Mouse (Mus musculus): ENCODE results near the gene Cpn1. TPM values are rescaled to one million over a fixed set of nuclear protein-coding genes. Genes with fewer than 3 reads are reported as not detected.
A peak's percentile ranks its signal among the peaks of the same experiment; 100 is the strongest.

The Cpn1 gene
- total and polyA plus RNA-seq, 2 experiments from 2014 or later, result 0.58 to 0.84 TPM

DNA sequence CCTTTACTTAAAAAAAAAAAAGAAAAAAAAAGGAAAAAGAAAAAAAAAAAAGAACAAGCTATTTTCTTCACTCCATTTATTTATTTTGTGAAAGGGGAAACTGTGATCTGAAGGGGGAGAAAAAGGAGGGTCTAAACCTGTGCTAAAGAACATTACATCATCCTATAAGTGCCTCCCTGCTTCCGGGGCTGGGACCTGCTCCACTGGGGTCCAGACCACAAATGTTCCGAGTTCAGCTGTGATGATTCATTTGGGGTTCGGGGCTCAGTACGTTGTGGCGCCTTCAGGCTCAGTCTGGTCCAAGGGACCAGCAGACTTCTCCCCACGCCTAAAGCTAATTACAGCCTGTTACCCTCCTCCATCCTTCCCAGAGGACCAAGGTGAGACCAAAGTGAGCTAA lies 55.4 kb downstream of the Cpn1 start:
- H3K4me3 ChIP-seq (ENCODE audit: low read length), result no peak overlapping the region
- no peak for TF ChIP-seq CTCF (IDR thresholded peaks at IDR 0.05; ENCODE audit: low read depth)

GRCm38 (mm10) chr19:43930366-43930765 lies 56.0 kb downstream of the Cpn1 start:
- Histone ChIP-seq H3K4me2 (ENCODE audit: low read depth, low read length) (no peak overlapping the region), H3K4me1 (ENCODE audit: insufficient read depth, low read length) (peaks cover 3% of the 10 kb centered on the region; the same call in 1 of the 2 replicates), H3K9ac (replicated peaks; ENCODE audit: low read length) (no peak overlapping the region), H3K36me3 (ENCODE audit: insufficient read depth, low read length) (no peaks in the 10 kb centered on the region), H3K27ac (no peak overlapping the region), H3K9me3 (ENCODE audit: low read length) (no peaks in the 10 kb centered on the region), H3K4me3 (ENCODE audit: low read length) (no peak overlapping the region), H3K27me3 (ENCODE audit: insufficient read depth, low read length) (no peaks in the 10 kb centered on the region)
- WGBS, result 31% methylated on average over 7 of the region's 7 CpGs
- ATAC-seq (no peak), DNase-seq (ENCODE audit: low spot score) (no peak)
- no peak for TF ChIP-seq CTCF (IDR thresholded peaks at IDR 0.05; ENCODE audit: low read depth)

More for the DNA sequence above, 55.4 kb downstream of the Cpn1 start:
- DNase-seq (ENCODE audit: low spot score), result no peak
- Histone ChIP-seq H3K4me2 (ENCODE audit: low read depth, low read length) (no peak overlapping the region), H3K27ac (no peak overlapping the region), H3K36me3 (ENCODE audit: insufficient read depth, low read length) (no peaks in the 10 kb centered on the region), H3K4me1 (ENCODE audit: insufficient read depth, low read length) (peaks cover 3% of the 10 kb centered on the region; the same call in 1 of the 2 replicates), H3K27me3 (ENCODE audit: insufficient read depth, low read length) (no peaks in the 10 kb centered on the region), H3K9ac (replicated peaks; ENCODE audit: low read length) (no peak overlapping the region), H3K9me3 (ENCODE audit: low read length) (no peaks in the 10 kb centered on the region)
- WGBS, result 86% methylated on average over 6 of the region's 6 CpGs
- ATAC-seq, result no peak

- WGBS, result 24% methylated on average over 11 of the region's 11 CpGs
Observed at GRCm38 (mm10) chr19:43929869-43930268, 56.5 kb downstream of the Cpn1 start.

DNA sequence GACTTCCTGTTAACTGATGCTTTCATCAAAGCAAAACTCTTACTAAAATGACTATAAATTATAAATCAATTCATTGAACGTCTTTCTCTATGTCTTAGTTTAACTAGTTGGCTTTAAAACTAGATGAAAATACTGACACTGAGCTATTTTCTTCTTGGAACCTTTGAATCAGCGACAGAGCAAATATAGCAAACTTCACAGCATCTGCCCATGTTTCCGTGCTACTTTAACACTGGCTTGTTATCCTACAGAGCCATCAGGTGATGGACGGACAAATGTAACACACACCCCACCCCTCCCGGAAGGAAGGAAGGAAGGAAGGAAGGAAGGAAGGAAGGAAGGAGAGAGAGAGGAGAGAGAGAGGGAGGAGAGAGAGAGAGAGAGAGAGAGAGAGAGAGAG lies 58.4 kb downstream of the Cpn1 start:
- Histone ChIP-seq H3K27me3 (ENCODE audit: insufficient read depth, low read length) (no peaks in the 10 kb centered on the region), H3K9ac (replicated peaks; ENCODE audit: low read length) (no peak overlapping the region), H3K4me2 (ENCODE audit: low read depth, low read length) (no peak overlapping the region), H3K4me3 (ENCODE audit: low read length) (no peak overlapping the region), H3K9me3 (ENCODE audit: low read length) (no peaks in the 10 kb centered on the region), H3K27ac (no peak overlapping the region), H3K36me3 (ENCODE audit: insufficient read depth, low read length) (no peaks in the 10 kb centered on the region), H3K4me1 (ENCODE audit: insufficient read depth, low read length) (peaks cover 3% of the 10 kb centered on the region; the same call in 1 of the 2 replicates)
- no peak for TF ChIP-seq CTCF (IDR thresholded peaks at IDR 0.05; ENCODE audit: low read depth)
- WGBS, result 84% methylated on average over 5 of the region's 5 CpGs
- DNase-seq (ENCODE audit: low spot score), result no peak
- no peak for ATAC-seq

More at GRCm38 (mm10) chr19:43929869-43930268, 56.5 kb downstream of the Cpn1 start:
- no peak for TF ChIP-seq CTCF (IDR thresholded peaks at IDR 0.05; ENCODE audit: low read depth)
- Histone ChIP-seq H3K4me2 (ENCODE audit: low read depth, low read length) (no peak overlapping the region), H3K4me3 (ENCODE audit: low read length) (no peak overlapping the region), H3K4me1 (ENCODE audit: insufficient read depth, low read length) (peaks cover 3% of the 10 kb centered on the region; the same call in 1 of the 2 replicates), H3K36me3 (ENCODE audit: insufficient read depth, low read length) (no peaks in the 10 kb centered on the region), H3K27me3 (ENCODE audit: insufficient read depth, low read length) (no peaks in the 10 kb centered on the region), H3K9ac (replicated peaks; ENCODE audit: low read length) (no peak overlapping the region), H3K9me3 (ENCODE audit: low read length) (no peaks in the 10 kb centered on the region), H3K27ac (no peak overlapping the region)
- no peak for ATAC-seq
- no peak for DNase-seq (ENCODE audit: low spot score)

DNA sequence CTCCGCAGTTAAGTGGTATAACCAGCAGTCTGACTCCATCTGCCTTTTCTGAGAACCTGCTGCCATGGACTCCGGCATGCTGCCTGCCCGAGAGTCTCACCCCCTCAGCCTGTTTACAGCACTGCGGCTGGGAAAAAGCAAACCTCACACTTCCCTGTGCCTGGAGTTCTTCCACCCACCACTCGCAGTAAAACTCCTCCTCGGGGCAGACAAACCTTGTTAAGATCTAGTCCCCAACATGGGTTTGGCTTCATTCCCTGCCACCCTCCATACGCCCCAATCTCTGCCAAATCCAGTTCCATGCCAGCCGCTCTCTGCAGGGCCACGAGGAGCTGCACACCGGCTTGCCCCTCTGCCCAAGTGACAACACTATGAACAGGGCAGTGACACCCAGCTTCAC lies 59.3 kb downstream of the Cpn1 start:
- no peaks in the 10 kb centered on the region for H3K36me3 ChIP-seq (ENCODE audit: insufficient read depth, low read length)
- ATAC-seq, result peak; percentile 45; the same call in 1 of the 2 replicates
- WGBS, result 52% methylated on average over 10 of the region's 10 CpGs
- H3K4me3 ChIP-seq (ENCODE audit: low read length), result no peak overlapping the region
- no peaks in the 10 kb centered on the region for H3K27me3 ChIP-seq (ENCODE audit: insufficient read depth, low read length)
- no peak overlapping the region for H3K27ac ChIP-seq
- H3K9me3 ChIP-seq (ENCODE audit: low read length), result no peaks in the 10 kb centered on the region
- no peak for TF ChIP-seq CTCF (IDR thresholded peaks at IDR 0.05; ENCODE audit: low read depth)
- DNase-seq (ENCODE audit: low spot score), result peak; percentile 58
- no peak overlapping the region for H3K4me2 ChIP-seq (ENCODE audit: low read depth, low read length)
- H3K4me1 ChIP-seq (ENCODE audit: insufficient read depth, low read length), result peaks cover 3% of the 10 kb centered on the region; the same call in 1 of the 2 replicates
- no peak overlapping the region for H3K9ac ChIP-seq (replicated peaks; ENCODE audit: low read length)

- DNase-seq (ENCODE audit: low spot score) (no peak), ATAC-seq (no peak)
- Histone ChIP-seq H3K9me3 (ENCODE audit: low read length) (no peaks in the 10 kb centered on the region), H3K27ac (no peak overlapping the region), H3K4me3 (ENCODE audit: low read length) (no peak overlapping the region), H3K9ac (replicated peaks; ENCODE audit: low read length) (no peak overlapping the region), H3K4me1 (ENCODE audit: insufficient read depth, low read length) (peaks cover 3% of the 10 kb centered on the region; the same call in 1 of the 2 replicates), H3K36me3 (ENCODE audit: insufficient read depth, low read length) (no peaks in the 10 kb centered on the region), H3K27me3 (ENCODE audit: insufficient read depth, low read length) (no peaks in the 10 kb centered on the region), H3K4me2 (ENCODE audit: low read depth, low read length) (no peak overlapping the region)
- no peak for TF ChIP-seq CTCF (IDR thresholded peaks at IDR 0.05; ENCODE audit: low read depth)
- 67% methylated on average over 10 of the region's 10 CpGs for WGBS
Observed at GRCm38 (mm10) chr19:43926141-43926987, 60.0 kb downstream of the Cpn1 start.

- no peak overlapping the region for H3K27ac ChIP-seq
- peaks cover 3% of the 10 kb centered on the region; the same call in 1 of the 2 replicates for H3K4me1 ChIP-seq (ENCODE audit: insufficient read depth, low read length)
- no peak for ATAC-seq
- no peak overlapping the region for H3K9ac ChIP-seq (replicated peaks; ENCODE audit: low read length)
- no peak for DNase-seq (ENCODE audit: low spot score)
- H3K36me3 ChIP-seq (ENCODE audit: insufficient read depth, low read length), result no peaks in the 10 kb centered on the region
- H3K27me3 ChIP-seq (ENCODE audit: insufficient read depth, low read length), result no peaks in the 10 kb centered on the region
- no peaks in the 10 kb centered on the region for H3K9me3 ChIP-seq (ENCODE audit: low read length)
- H3K4me3 ChIP-seq (ENCODE audit: low read length), result no peak overlapping the region
- TF ChIP-seq CTCF (IDR thresholded peaks at IDR 0.05; ENCODE audit: low read depth), result no peak
- no peak overlapping the region for H3K4me2 ChIP-seq (ENCODE audit: low read depth, low read length)
- 71% methylated on average over 8 of the region's 8 CpGs for WGBS
Observed at GRCm38 (mm10) chr19:43924361-43924760, 62.0 kb downstream of the Cpn1 start.

All from hindbrain, postnatal 0 days (tissue).